Mouse (Mus musculus) hindbrain, embryonic 16.5 days (tissue): ENCODE results near the gene Lfng. TPM values are rescaled to one million over a fixed set of nuclear protein-coding genes. Genes with fewer than 3 reads are reported as not detected.

Experiments used
- ATAC-seq: fragments of 200-750 bp; cut with Nextera tagmentation; 2 replicates; pipeline ENCODE4 v1.8.0; 2017; ENCODE audit warnings: moderate TSS enrichment, moderate library complexity
- H3K27ac ChIP-seq: fragments of 300-500 bp; sonication (generic); 2 replicates; pipeline ENCODE4 v1.5.1; 2014; ENCODE audit warnings: low read depth, mild to moderate bottlenecking, control low read depth, low read length, moderate library complexity
- H3K27me3 ChIP-seq: fragments of 300-500 bp; sonication (generic); replicated peaks from 2 replicates; pipeline ENCODE4 v1.6.1; 2014; ENCODE audit warnings: low read length; ENCODE audit not compliant: control insufficient read depth, insufficient read depth
- H3K36me3 ChIP-seq: fragments of 300-500 bp; sonication (generic); 2 replicates; pipeline ENCODE4 v1.6.1; 2014; ENCODE audit warnings: mild to moderate bottlenecking, low read length, moderate library complexity, mixed read lengths; ENCODE audit not compliant: control insufficient read depth, insufficient read depth
- H3K4me1 ChIP-seq: fragments of 300-500 bp; sonication (generic); 2 replicates; pipeline ENCODE4 v1.6.1; 2014; ENCODE audit warnings: low read depth, low read length; ENCODE audit not compliant: control insufficient read depth, insufficient read depth
- H3K4me2 ChIP-seq: fragments of 300-500 bp; sonication (generic); 2 replicates; pipeline ENCODE4 v1.6.1; 2014; ENCODE audit warnings: mild to moderate bottlenecking, low read length, control low read depth, moderate library complexity
- H3K4me3 ChIP-seq: fragments of 300-500 bp; sonication (generic); 2 replicates; pipeline ENCODE4 v1.5.1; 2014; ENCODE audit warnings: mild to moderate bottlenecking, low read length, control low read depth, moderate library complexity
- H3K9ac ChIP-seq: fragments of 300-500 bp; sonication (generic); 2 replicates; pipeline ENCODE4 v1.6.1; 2014; ENCODE audit warnings: low read depth, mild to moderate bottlenecking, control low read depth, low read length, moderate library complexity
- H3K9me3 ChIP-seq: fragments of 300-500 bp; sonication (generic); 2 replicates; pipeline ENCODE4 v1.6.1; 2014; ENCODE audit warnings: mild to moderate bottlenecking, low read length, moderate library complexity; ENCODE audit not compliant: control insufficient read depth
- WGBS: fragments of 180-500 bp; shearing (Covaris S2); extraction: QIAGEN DNeasy Blood & Tissue Kit; methylation state at CpG from one replicate; pipeline ENCODE4 v1.1.7; 2014; 5-methylcytosine and 5-hydroxymethylcytosine counted together
- polyA plus RNA-seq: library from polyadenylated mRNA; unstranded; fragments of >200 nt; fragmentation: Nextera tagmentation; extraction: Ambion mirVana; gene quantifications from 2 replicates; pipeline ENCODE4 v1.2.1, GENCODE M21; 2015

The Lfng gene
- polyA plus RNA-seq, 1 experiment from 2014 or later, result 30.2 TPM

DNA sequence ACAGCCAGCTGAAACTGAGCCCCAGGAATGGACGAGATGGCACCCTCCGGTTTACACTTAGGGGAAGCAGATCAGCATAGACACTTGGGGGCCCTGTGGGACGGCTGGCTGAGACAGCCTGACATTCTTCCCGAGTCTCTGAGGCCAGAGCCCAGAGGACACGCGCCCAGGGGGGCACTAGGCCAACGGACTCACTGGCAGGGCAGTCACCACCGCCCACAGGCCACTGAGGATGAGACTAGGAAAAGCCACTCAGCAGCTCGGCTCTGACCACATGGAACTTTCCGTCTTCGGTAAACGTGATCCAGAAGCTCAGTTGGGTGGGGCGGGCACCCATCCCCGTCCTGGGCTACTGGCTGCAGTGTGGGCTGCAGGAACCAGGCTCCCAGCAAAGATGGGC lies 32.8 kb downstream of the Lfng start:
- no peak for ATAC-seq
- Histone ChIP-seq H3K9me3 (no peaks in the 10 kb centered on the region), H3K4me3 (no peak overlapping the region), H3K4me1 (peaks cover 50% of the 10 kb centered on the region), H3K36me3 (peaks cover 9% of the 10 kb centered on the region), H3K27ac (no peak overlapping the region), H3K4me2 (no peak overlapping the region), H3K9ac (no peak overlapping the region; the same call in 1 of the 2 replicates), H3K27me3 (no peaks in the 10 kb centered on the region)
- WGBS, result 74% methylated on average over 14 of the region's 14 CpGs

DNA sequence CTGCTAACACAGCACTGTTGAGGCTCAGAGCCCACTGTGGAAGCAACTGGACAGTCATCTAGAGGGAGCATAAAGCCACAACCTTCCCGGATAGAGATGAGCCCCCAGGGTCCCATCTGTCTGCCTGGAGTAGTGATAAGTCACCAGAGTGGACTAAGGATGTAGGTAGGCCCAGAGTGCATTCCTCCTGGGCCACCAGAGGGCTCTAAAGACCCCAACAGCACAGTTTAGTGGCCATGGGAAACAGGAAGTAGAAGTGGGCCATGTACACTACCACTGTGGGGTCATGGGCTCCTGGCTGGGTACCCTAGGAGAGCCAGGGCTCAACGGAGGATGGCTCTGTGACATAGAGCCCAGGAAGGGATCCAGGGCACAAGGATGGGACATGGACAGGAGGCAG lies 33.7 kb downstream of the Lfng start:
- Histone ChIP-seq H3K9ac (no peak overlapping the region), H3K4me2 (no peak overlapping the region), H3K27ac (no peak overlapping the region), H3K27me3 (no peaks in the 10 kb centered on the region), H3K4me1 (peaks cover 58% of the 10 kb centered on the region), H3K4me3 (no peak overlapping the region), H3K36me3 (peaks cover 6% of the 10 kb centered on the region), H3K9me3 (no peaks in the 10 kb centered on the region)
- no peak for ATAC-seq
- 73% methylated on average over 2 of the region's 2 CpGs for WGBS

DNA sequence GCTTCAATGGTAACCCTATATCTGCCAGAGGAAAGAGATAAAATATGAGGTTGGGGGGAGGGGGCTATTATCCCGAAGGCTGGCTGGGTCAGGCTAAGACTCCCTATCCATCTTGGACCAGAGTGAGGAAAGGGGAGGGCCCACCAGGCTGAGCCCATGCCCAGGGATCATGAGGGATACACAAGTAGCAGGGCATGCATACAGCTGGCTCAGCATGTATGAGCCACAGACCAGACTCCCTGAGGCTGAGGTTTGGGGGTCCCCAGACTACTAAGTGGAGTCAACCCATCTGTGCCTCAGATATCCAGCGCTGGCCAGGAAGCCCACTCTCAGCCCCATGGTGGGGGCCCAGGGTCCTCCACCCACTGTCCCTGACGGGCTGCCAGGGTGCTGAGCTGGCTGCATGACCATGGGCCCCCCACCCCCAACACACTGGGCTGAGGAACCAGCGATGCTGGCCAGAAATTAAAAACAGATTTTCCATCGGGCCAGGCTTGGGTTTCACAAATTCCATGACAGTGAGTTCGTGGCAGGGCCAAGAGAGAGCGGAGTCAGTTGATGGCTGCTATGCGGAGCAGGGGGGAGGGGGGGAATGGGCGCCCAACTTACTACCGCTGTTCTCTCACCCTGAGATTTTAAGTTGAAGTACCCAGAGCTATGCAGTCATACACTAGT lies 34.3 kb downstream of the Lfng start:
- Histone ChIP-seq H3K4me1 (peaks cover 63% of the 10 kb centered on the region), H3K9me3 (no peaks in the 10 kb centered on the region), H3K4me3 (no peak overlapping the region), H3K27me3 (no peaks in the 10 kb centered on the region), H3K4me2 (no peak overlapping the region), H3K27ac (no peak overlapping the region; the same call in 1 of the 2 replicates), H3K36me3 (peaks cover 6% of the 10 kb centered on the region), H3K9ac (no peak overlapping the region)
- ATAC-seq, result no peak
- WGBS, result 51% methylated on average over 10 of the region's 10 CpGs

DNA sequence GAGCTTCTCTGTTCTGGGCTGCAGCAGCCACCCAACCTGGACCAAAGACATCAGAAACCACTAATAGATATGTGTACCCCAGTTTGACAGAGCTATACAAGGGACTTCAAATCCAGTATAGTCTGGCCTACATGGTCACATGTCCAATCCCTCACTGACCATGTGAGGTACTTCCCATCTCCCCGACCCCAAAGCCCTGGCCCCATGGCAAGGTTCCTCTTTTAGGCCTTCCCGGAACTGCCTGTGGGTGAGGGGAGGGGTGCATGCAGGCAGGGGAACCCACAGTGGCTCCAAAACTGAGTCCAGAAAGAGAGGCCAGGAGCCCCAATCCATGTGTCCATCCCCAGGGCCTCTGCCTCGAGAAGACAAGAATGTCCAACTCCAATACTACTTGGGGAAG lies 35.0 kb downstream of the Lfng start:
- Histone ChIP-seq H3K9ac (no peak overlapping the region), H3K27ac (no peak overlapping the region; the same call in 1 of the 2 replicates), H3K4me1 (peaks cover 67% of the 10 kb centered on the region), H3K4me3 (no peak overlapping the region), H3K36me3 (peaks cover 6% of the 10 kb centered on the region), H3K27me3 (no peaks in the 10 kb centered on the region), H3K4me2 (no peak overlapping the region), H3K9me3 (no peaks in the 10 kb centered on the region)
- ATAC-seq, result no peak
- WGBS, result 71% methylated on average over 3 of the region's 3 CpGs

DNA sequence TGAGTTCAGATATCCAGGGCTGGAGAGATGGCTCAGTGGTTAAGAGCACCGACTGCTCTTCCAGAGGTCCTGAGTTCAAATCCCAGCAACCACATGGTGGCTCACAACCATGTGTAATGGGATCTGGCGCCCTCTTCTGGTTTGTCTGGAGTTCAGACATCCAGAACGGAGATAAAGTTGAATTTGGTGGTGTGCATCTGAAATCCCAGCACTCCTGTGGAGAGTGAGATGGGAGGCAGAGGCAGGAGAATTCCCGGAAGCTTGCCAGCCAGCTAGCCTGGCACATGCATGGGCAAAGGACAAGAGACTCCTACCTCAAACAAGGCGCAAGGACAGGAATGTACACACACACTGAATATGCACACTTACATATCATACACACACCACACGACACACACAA lies 37.1 kb downstream of the Lfng start:
- no peak overlapping the region for H3K9ac ChIP-seq
- 86% methylated on average over 6 of the region's 6 CpGs for WGBS
- H3K4me2 ChIP-seq, result peak overlapping the region; percentile 79; the same call in 1 of the 2 replicates
- no peak overlapping the region; the same call in 1 of the 2 replicates for H3K4me3 ChIP-seq
- no peaks in the 10 kb centered on the region; the same call in 1 of the 2 replicates for H3K36me3 ChIP-seq
- peaks cover 62% of the 10 kb centered on the region for H3K4me1 ChIP-seq
- H3K27ac ChIP-seq, result no peak overlapping the region
- no peaks in the 10 kb centered on the region for H3K27me3 ChIP-seq
- H3K9me3 ChIP-seq, result no peaks in the 10 kb centered on the region
- ATAC-seq, result no peak

DNA sequence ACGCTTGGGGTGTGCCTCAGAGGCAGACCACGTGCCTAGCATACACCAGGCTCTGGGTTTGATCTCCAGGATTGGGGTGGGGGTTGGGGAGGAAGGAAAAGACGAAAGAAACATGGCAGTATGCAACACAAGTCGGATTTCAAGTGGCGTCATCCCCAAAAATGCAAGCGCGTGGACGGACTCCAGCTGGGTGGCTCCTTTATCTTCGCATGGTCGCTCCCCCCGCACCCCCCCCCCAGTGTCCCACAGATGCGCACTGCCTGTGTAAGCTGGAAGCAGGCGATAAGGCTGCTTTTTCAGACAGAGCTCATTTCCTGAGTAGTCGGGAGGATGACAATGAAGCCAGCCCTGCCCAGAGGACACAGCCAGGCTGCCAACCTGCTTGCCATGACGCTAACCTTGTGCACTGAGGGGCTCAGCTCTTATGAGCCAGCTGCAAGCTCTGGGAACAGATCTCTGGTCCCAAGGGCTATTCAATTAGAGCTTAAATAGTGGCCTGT lies 37.6 kb downstream of the Lfng start:
- Histone ChIP-seq H3K9me3 (no peaks in the 10 kb centered on the region), H3K36me3 (no peaks in the 10 kb centered on the region; the same call in 1 of the 2 replicates), H3K9ac (peak overlapping the region; percentile 28), H3K4me2 (peak overlapping the region; percentile 79), H3K4me3 (peak overlapping the region; percentile 4; the same call in 1 of the 2 replicates), H3K27me3 (no peaks in the 10 kb centered on the region), H3K27ac (peak overlapping the region; percentile 42; the same call in 1 of the 2 replicates), H3K4me1 (peaks cover 63% of the 10 kb centered on the region)
- WGBS, result 58% methylated on average over 15 of the region's 15 CpGs
- ATAC-seq, result no peak

DNA sequence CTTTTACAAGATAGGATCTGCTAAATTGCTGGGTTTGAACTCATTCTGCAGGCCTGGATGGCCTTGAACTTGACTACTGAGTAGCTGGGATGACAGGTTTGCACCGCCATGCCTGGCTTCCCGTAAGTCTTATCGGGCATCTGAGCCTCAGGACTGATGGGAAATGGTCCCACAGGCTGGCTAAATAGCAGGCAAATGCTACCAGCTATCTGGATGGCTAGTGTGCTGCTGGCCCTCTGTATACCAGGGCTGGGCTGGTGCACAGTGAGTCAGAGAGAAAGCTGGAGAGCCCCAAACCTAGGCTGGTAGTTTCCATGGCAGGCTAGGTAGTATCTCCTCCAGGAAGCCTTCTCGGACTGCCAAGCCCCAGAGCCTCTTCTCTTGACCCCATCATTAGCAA lies 38.3 kb downstream of the Lfng start:
- Histone ChIP-seq H3K4me1 (peaks cover 62% of the 10 kb centered on the region), H3K27ac (no peak overlapping the region; the same call in 1 of the 2 replicates), H3K4me2 (peak overlapping the region; percentile 79), H3K4me3 (peak overlapping the region; percentile 4; the same call in 1 of the 2 replicates), H3K9ac (peak overlapping the region; percentile 18; the same call in 1 of the 2 replicates), H3K9me3 (no peaks in the 10 kb centered on the region), H3K27me3 (no peaks in the 10 kb centered on the region), H3K36me3 (no peaks in the 10 kb centered on the region)
- 73% methylated on average over 4 of the region's 4 CpGs for WGBS
- ATAC-seq, result no peak

DNA sequence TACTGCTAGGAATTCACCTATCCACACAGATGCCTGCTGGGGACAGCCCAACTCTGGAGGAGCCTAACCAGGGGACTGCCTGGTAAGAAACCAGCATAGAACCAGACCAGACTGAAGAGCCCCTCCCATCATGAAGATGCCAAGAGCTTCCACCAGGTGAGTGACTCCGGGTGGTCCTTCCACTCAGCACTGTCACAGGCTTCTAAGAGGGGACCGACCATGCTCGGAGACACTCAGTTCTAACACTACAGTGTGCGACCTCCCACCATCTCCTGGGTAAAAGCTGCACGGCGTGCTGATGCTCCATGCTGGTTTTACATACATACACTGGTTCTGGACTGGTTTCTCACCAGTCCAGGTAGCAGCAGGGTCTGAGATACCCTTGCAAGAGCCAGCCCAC lies 39.1 kb downstream of the Lfng start:
- 70% methylated on average over 6 of the region's 6 CpGs for WGBS
- H3K4me3 ChIP-seq, result peak overlapping the region; percentile 93
- peak overlapping the region; percentile 34; the same call in 1 of the 2 replicates for H3K27ac ChIP-seq
- H3K4me2 ChIP-seq, result peak overlapping the region; percentile 79
- H3K27me3 ChIP-seq, result no peaks in the 10 kb centered on the region
- H3K9me3 ChIP-seq, result no peaks in the 10 kb centered on the region
- H3K9ac ChIP-seq, result peak overlapping the region; percentile 99
- H3K36me3 ChIP-seq, result no peaks in the 10 kb centered on the region
- ATAC-seq, result no peak
- peaks cover 58% of the 10 kb centered on the region for H3K4me1 ChIP-seq

DNA sequence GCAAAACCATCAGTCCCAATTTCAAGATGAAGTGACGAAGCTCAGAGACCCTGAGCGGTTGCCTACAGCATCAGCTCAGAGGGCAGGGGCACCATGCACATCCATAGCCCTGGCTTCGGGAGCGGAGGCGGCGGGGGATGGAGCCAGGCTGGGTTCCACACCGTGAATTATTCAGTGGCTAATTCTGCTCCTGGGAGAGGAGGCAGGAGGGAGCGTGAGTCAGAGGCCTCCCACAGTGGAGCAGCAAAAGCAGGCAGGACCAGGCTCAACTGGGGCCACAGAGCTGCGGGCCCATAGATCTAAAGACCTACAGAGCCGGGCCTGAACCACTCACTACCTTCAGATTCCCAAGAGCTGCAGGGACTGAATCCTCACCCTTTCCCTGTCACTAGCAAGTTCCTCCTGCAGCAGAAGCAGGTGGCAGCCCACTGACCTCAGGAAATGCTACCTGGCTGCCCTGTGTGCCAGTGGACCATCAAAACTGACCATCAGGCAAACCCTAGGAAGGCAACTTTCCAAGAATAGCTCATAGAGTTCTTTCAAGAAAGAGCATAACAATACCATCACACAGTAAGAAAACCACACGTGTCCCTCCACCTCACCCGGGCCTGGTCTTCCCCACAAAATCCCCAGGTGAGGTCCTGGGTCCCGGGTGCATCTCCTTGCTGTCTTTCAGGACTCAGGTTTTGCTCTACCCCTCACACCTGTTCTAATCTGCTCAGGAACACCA lies 40.1 kb downstream of the Lfng start:
- Histone ChIP-seq H3K4me2 (peak overlapping the region; percentile 79), H3K9ac (peak overlapping the region; percentile 99), H3K36me3 (no peaks in the 10 kb centered on the region), H3K27ac (peak overlapping the region; percentile 95), H3K4me1 (peaks cover 49% of the 10 kb centered on the region), H3K4me3 (peak overlapping the region; percentile 93), H3K9me3 (no peaks in the 10 kb centered on the region), H3K27me3 (no peaks in the 10 kb centered on the region)
- ATAC-seq, result no peak
- WGBS, result 24% methylated on average over 13 of the region's 13 CpGs
